Mouse (Mus musculus) small intestine, adult 2 months (tissue): ENCODE measurements around the gene Neurod2. TPM values are rescaled to one million over a fixed set of nuclear protein-coding genes. Genes with fewer than 3 reads are reported as not detected.

Experiments
- H3K27ac ChIP-seq: fragments of 200-500 bp; 2 replicates; pipeline ENCODE4 v1.5.1; 2012; ENCODE audit warnings: low read depth, low read length, control low read depth, inconsistent platforms; ENCODE audit not compliant: insufficient read depth
- H3K27me3 ChIP-seq: fragments of 200-500 bp; 2 replicates; pipeline ENCODE4 v1.6.1; 2012; ENCODE audit warnings: mild to moderate bottlenecking, moderate library complexity, low read length, inconsistent platforms; ENCODE audit not compliant: control insufficient read depth, insufficient read depth
- H3K36me3 ChIP-seq: fragments of 200-500 bp; 2 replicates; pipeline ENCODE4 v1.6.1; 2012; ENCODE audit warnings: mild to moderate bottlenecking, low read length, control low read depth, inconsistent platforms; ENCODE audit not compliant: control insufficient read depth, insufficient read depth
- H3K4me1 ChIP-seq: fragments of 200-500 bp; 2 replicates; pipeline ENCODE4 v1.6.1; 2012; ENCODE audit warnings: low read length, inconsistent platforms, mixed read lengths; ENCODE audit not compliant: control insufficient read depth, insufficient read depth, insufficient read length
- H3K4me3 ChIP-seq: fragments of 200-500 bp; 2 replicates; pipeline ENCODE4 v1.5.1; 2012; ENCODE audit warnings: low read depth, mild to moderate bottlenecking, control low read depth, inconsistent platforms, low read length, moderate library complexity
- CTCF ChIP-seq: fragments of 200-500 bp; IDR thresholded peaks from 2 replicates; pipeline ENCODE4 v1.5.1; 2012; ENCODE audit warnings: low read depth, mild to moderate bottlenecking, control low read depth, inconsistent platforms, low read length, moderate library complexity, mixed read lengths; ENCODE audit not compliant: insufficient replicate concordance, insufficient read length; ENCODE audit errors: extremely low read depth
- POLR2A ChIP-seq: fragments of 200-500 bp; IDR thresholded peaks from 2 replicates; pipeline ENCODE4 v1.6.1; 2012; ENCODE audit warnings: low read depth, mild to moderate bottlenecking, control low read depth, inconsistent platforms, low read length, moderate library complexity
- WGBS: fragments of 180-500 bp; shearing (Covaris S2); methylation state at CpG from one replicate; pipeline ENCODE4 v1.1.7; 2018; 5-methylcytosine and 5-hydroxymethylcytosine counted together
- polyA plus RNA-seq: library from polyadenylated mRNA; depleted of rRNA; stranded (reverse); fragments of >200 nt; gene quantifications from 2 replicates; pipeline ENCODE4 v1.2.3, GENCODE M21; 2012

Gene Neurod2
- polyA plus RNA-seq, 1 experiment = 0.13 TPM

- peaks cover 46% of the 10 kb centered on the region for H3K4me1 ChIP-seq
- peaks cover 17% of the 10 kb centered on the region for H3K36me3 ChIP-seq
- no peak for TF ChIP-seq CTCF
- TF ChIP-seq POLR2A = peak; percentile 86
- 1% methylated on average over 60 of the region's 60 CpGs for WGBS
- H3K27ac ChIP-seq = peak within 1 kb of the TSS; percentile 90
- H3K4me3 ChIP-seq = peak within 1 kb of the TSS; percentile 92
- H3K27me3 ChIP-seq = no peaks in the 10 kb centered on the region
Measured at GRCm38 (mm10) chr11:98358161-98359083, 29.0 kb upstream of the Neurod2 start, which contains the start of gene Stard3. Gene Stard3, plus strand, starts transcription at chr11:98358368.

GRCm38 (mm10) chr11:98357396-98358160, 28.1 kb upstream of the Neurod2 start:
- Histone ChIP-seq H3K4me3 (peak overlapping the region; percentile 58), H3K4me1 (peaks cover 51% of the 10 kb centered on the region)
- WGBS = 4% methylated on average over 13 of the region's 13 CpGs

DNA sequence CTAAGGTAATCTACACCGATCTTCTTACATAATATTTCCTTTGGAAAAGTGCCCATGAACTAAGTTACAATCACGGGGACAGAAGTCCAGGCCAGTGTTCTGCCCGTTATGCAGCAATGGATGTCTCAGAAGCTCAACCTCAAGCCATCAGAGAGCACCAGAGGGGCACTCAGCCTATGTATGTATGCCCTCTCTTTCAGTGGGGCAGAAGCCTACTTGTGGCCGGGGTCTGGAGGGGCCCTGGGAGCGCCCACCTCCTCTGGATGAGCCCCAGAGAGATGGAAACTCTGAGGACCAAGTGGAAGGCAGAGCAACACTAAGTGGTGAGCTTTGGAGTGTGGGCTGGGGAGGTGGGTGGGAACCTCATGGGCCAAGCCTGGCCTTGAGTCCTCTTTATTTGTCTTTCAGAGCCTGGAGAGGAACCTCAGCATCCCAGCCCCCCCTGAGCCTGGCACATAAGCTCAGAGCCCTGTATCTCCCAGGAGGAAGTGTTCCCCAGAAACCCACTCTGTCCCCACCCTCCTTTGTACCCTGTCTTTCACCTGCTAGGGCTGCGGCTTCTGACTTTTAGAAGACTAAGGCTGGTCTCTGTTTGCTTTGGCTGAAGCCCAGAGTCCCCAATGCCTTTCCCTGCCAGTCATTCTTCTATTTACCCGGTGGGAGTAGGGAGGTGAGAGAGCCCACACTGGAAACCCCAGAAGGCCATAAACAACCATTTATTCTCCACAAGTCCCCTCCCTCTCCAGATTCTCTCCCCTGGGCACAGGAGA, 27.4 kb upstream of the Neurod2 start:
- Histone ChIP-seq H3K27ac (peak overlapping the region; percentile 90), H3K4me3 (peak overlapping the region; percentile 16; the same call in 1 of the 2 replicates), H3K4me1 (peaks cover 51% of the 10 kb centered on the region), H3K36me3 (peaks cover 24% of the 10 kb centered on the region; the same call in 1 of the 2 replicates), H3K27me3 (no peaks in the 10 kb centered on the region)
- 27% methylated on average over 7 of the region's 7 CpGs for WGBS
- no peak for TF ChIP-seq CTCF

More at GRCm38 (mm10) chr11:98357396-98358160, 28.1 kb upstream of the Neurod2 start:
- Histone ChIP-seq H3K36me3 (peaks cover 23% of the 10 kb centered on the region; the same call in 1 of the 2 replicates), H3K27ac (peak overlapping the region; percentile 90), H3K27me3 (no peaks in the 10 kb centered on the region)
- TF ChIP-seq CTCF (no peak), POLR2A (no peak)

- H3K27ac ChIP-seq = peak overlapping the region; percentile 90
- H3K36me3 ChIP-seq = peaks cover 30% of the 10 kb centered on the region
- no peak overlapping the region for H3K4me3 ChIP-seq
- peaks cover 45% of the 10 kb centered on the region for H3K4me1 ChIP-seq
- 22% methylated on average over 6 of the region's 6 CpGs for WGBS
- H3K27me3 ChIP-seq = no peaks in the 10 kb centered on the region
- TF ChIP-seq CTCF (peak; percentile 85; the same call in 1 of the 2 replicates), POLR2A (no peak)
Measured at GRCm38 (mm10) chr11:98355732-98356299, 26.4 kb upstream of the Neurod2 start.

GRCm38 (mm10) chr11:98354445-98354844, 25.0 kb upstream of the Neurod2 start:
- Histone ChIP-seq H3K27ac (peak overlapping the region; percentile 76), H3K4me1 (peaks cover 43% of the 10 kb centered on the region), H3K36me3 (peaks cover 33% of the 10 kb centered on the region), H3K4me3 (peak overlapping the region; percentile 18), H3K27me3 (no peaks in the 10 kb centered on the region)
- 42% methylated on average over 14 of the region's 14 CpGs for WGBS
- TF ChIP-seq POLR2A (no peak), CTCF (no peak)

- WGBS = 24% methylated on average over 8 of the region's 8 CpGs
- TF ChIP-seq CTCF (no peak), POLR2A (no peak)
- Histone ChIP-seq H3K36me3 (peaks cover 33% of the 10 kb centered on the region), H3K4me1 (peaks cover 41% of the 10 kb centered on the region), H3K27ac (peak overlapping the region; percentile 99), H3K4me3 (peak overlapping the region; percentile 29), H3K27me3 (no peaks in the 10 kb centered on the region)
Measured at GRCm38 (mm10) chr11:98353651-98354211, 24.3 kb upstream of the Neurod2 start.
